Mouse (Mus musculus): Measurements from ENCODE around the gene Gys1.

DNA sequence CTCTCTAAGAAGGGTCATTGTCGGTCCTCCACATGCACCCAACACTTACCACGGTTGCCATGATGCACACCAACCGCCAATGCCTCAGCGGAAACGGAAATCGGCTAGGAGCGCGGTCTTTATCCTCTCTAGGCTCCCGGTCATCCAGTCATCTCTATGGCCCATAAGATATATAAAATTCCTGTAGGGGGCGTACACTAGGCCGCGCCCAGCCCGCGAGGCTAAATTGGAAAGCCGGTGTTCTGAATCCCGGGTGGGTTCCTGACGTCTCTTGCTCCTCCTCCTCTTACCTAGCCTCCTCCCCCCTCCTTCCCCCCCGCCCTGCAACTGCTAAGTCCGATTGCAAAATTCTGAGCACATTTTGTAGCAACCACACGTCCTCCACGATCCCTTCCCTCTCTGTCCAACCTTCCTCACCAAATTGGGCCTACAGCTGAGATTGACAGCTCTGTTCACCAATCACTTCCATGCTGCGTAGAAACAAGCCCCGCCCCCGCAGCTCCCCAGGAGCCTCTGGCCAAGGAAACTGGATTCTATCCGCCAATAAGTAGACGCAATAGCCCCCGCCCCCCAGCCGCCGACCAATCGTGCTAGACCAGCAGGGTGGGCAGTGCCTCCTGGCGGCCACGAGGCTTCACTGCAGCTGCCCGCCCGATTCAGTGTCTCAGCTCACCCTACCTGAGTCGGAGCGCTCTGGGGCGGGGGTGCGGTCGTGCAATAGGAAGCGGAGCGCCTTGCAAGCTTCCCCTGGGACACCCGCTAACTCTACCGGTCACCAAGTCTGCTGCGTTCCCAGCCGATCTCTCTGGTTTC lies at the start of gene Gys1:
- no peak for TF ChIP-seq TAL1 (IDR thresholded peaks at IDR 0.05; ENCODE audit: low read length)
- no peak for TF ChIP-seq GATA1 (IDR thresholded peaks at IDR 0.05; ENCODE audit: low read length)

All from erythroblast, embryonic 14.5 days (primary cell).